Mouse (Mus musculus) megakaryocyte, embryonic 14.5 days (primary cell): Measurements from ENCODE around the gene Reg3d.

Source experiments
- FLI1 ChIP-seq: IDR thresholded peaks from 2 replicates; pipeline ENCODE4 v1.6.1; 2012; ENCODE audit warnings: low read length, inconsistent platforms, mixed read lengths
- GATA1 ChIP-seq: IDR thresholded peaks from 3 replicates; pipeline ENCODE4 v1.6.1; 2012; ENCODE audit warnings: mixed read lengths, low read length, inconsistent platforms, borderline replicate concordance

- TF ChIP-seq GATA1 (no peak), FLI1 (no peak)
Measured at GRCm38 (mm10) chr6:78385609-78386008, 6.9 kb upstream of the Reg3d start.
